Mouse (Mus musculus): Measurements from ENCODE around the gene M1ap.
A peak's percentile ranks its signal among the peaks of the same experiment; 100 is the strongest.

The M1ap gene

GRCm38 (mm10) chr6:83006114-83006513 lies 59.4 kb downstream of the M1ap start:
- peak; percentile 95 for DNase-seq (ENCODE audit: low read depth, low spot score)

GRCm38 (mm10) chr6:83008659-83009058 lies 62.0 kb downstream of the M1ap start:
- no peak for DNase-seq (ENCODE audit: low read depth, low spot score)

GRCm38 (mm10) chr6:83010010-83010409 lies 63.3 kb downstream of the M1ap start:
- DNase-seq (ENCODE audit: low read depth, low spot score): no peak

- DNase-seq (ENCODE audit: low read depth, low spot score): no peak
Measured at GRCm38 (mm10) chr6:83011255-83011654, 64.6 kb downstream of the M1ap start.

- DNase-seq (ENCODE audit: low read depth, low spot score): no peak
Measured at GRCm38 (mm10) chr6:83011756-83012155, 65.1 kb downstream of the M1ap start.

GRCm38 (mm10) chr6:83013444-83013843 lies 66.7 kb downstream of the M1ap start:
- peak; percentile 62 for DNase-seq (ENCODE audit: low read depth, low spot score)

- peak; percentile 94 for DNase-seq (ENCODE audit: low read depth, low spot score)
Measured at GRCm38 (mm10) chr6:83014482-83015466, 68.1 kb downstream of the M1ap start.

- DNase-seq (ENCODE audit: low read depth, low spot score): peak; percentile 57
Measured at GRCm38 (mm10) chr6:83015749-83016148, 69.0 kb downstream of the M1ap start.

- DNase-seq (ENCODE audit: low read depth, low spot score): peak; percentile 93
Measured at GRCm38 (mm10) chr6:83017190-83017589, 70.5 kb downstream of the M1ap start.

GRCm38 (mm10) chr6:83019044-83019443 lies 72.3 kb downstream of the M1ap start:
- no peak for DNase-seq (ENCODE audit: low read depth, low spot score)

- no peak for DNase-seq (ENCODE audit: low read depth, low spot score)
Measured at GRCm38 (mm10) chr6:83020121-83020520, 73.4 kb downstream of the M1ap start.

GRCm38 (mm10) chr6:83020836-83021593 lies 74.3 kb downstream of the M1ap start:
- no peak for DNase-seq (ENCODE audit: low read depth, low spot score)

- DNase-seq (ENCODE audit: low read depth, low spot score): no peak
Measured at GRCm38 (mm10) chr6:83023008-83023407, 76.3 kb downstream of the M1ap start.

- DNase-seq (ENCODE audit: low read depth, low spot score): peak; percentile 83
Measured at GRCm38 (mm10) chr6:83023786-83024185, 77.1 kb downstream of the M1ap start.

- peak; percentile 83 for DNase-seq (ENCODE audit: low read depth, low spot score)
Measured at GRCm38 (mm10) chr6:83024421-83024820, 77.7 kb downstream of the M1ap start.

GRCm38 (mm10) chr6:83025221-83025620 lies 78.5 kb downstream of the M1ap start:
- peak; percentile 81 for DNase-seq (ENCODE audit: low read depth, low spot score)

- DNase-seq (ENCODE audit: low read depth, low spot score): no peak
Measured at GRCm38 (mm10) chr6:83027293-83027692, 80.6 kb downstream of the M1ap start.

GRCm38 (mm10) chr6:83027706-83028105 lies 81.0 kb downstream of the M1ap start:
- DNase-seq (ENCODE audit: low read depth, low spot score): peak; percentile 90

GRCm38 (mm10) chr6:83029777-83030176 lies 83.1 kb downstream of the M1ap start:
- DNase-seq (ENCODE audit: low read depth, low spot score): no peak

GRCm38 (mm10) chr6:83031111-83031510 lies 84.4 kb downstream of the M1ap start:
- DNase-seq (ENCODE audit: low read depth, low spot score): no peak

GRCm38 (mm10) chr6:83031921-83032590 lies 85.4 kb downstream of the M1ap start:
- no peak for DNase-seq (ENCODE audit: low read depth, low spot score)

- peak; percentile 63 for DNase-seq (ENCODE audit: low read depth, low spot score)
Measured at GRCm38 (mm10) chr6:83032769-83033191, 86.1 kb downstream of the M1ap start.

Measured in 3T3-L1 (cell line).